Mouse (Mus musculus): ENCODE results near the gene Dapk1. TPM values are rescaled to one million over a fixed set of nuclear protein-coding genes. Genes with fewer than 3 reads are reported as not detected.

The Dapk1 gene
- total and polyA plus RNA-seq, 2 experiments from 2014 or later: 6.1 to 17.3 TPM

GRCm38 (mm10) chr13:60737632-60738324 lies 136.0 kb downstream of the Dapk1 start:
- Histone ChIP-seq H3K27me3 (ENCODE audit: control insufficient read depth, insufficient read depth, low read length) (no peaks in the 10 kb centered on the region), H3K9ac (replicated peaks; ENCODE audit: low read depth, low read length) (no peak overlapping the region), H3K4me3 (ENCODE audit: low read depth, low read length) (peak overlapping the region; percentile 19; the same call in 1 of the 2 replicates), H3K4me2 (ENCODE audit: low read depth, low read length) (peak overlapping the region; percentile 53), H3K27ac (ENCODE audit: low read depth) (peak overlapping the region; percentile 67), H3K36me3 (replicated peaks; ENCODE audit: control insufficient read depth, insufficient read depth, low read length) (no peaks in the 10 kb centered on the region; the same call in none of the 2 replicates), H3K9me3 (replicated peaks; ENCODE audit: control insufficient read depth, low read length) (no peaks in the 10 kb centered on the region), H3K4me1 (ENCODE audit: control insufficient read depth, insufficient read depth) (no peaks in the 10 kb centered on the region)
- TF ChIP-seq EP300 (IDR thresholded peaks at IDR 0.05; ENCODE audit: low read depth) (peak; percentile 47; the same call in 1 of the 2 replicates), CTCF (IDR thresholded peaks at IDR 0.05; ENCODE audit: low read depth) (no peak)
- peak; percentile 88 for ATAC-seq (ENCODE audit: insufficient read depth, low read depth)
- DNase-seq (ENCODE audit: low spot score): peak; percentile 93
- 18% methylated on average over 9 of the region's 9 CpGs for WGBS

GRCm38 (mm10) chr13:60738429-60738828 lies 136.7 kb downstream of the Dapk1 start:
- no peaks in the 10 kb centered on the region for H3K4me1 ChIP-seq (ENCODE audit: control insufficient read depth, insufficient read depth)
- ATAC-seq (ENCODE audit: insufficient read depth, low read depth) (peak; percentile 79), DNase-seq (ENCODE audit: low spot score) (peak; percentile 76)
- H3K36me3 ChIP-seq (replicated peaks; ENCODE audit: control insufficient read depth, insufficient read depth, low read length): no peaks in the 10 kb centered on the region; the same call in none of the 2 replicates
- H3K9me3 ChIP-seq (replicated peaks; ENCODE audit: control insufficient read depth, low read length): no peaks in the 10 kb centered on the region
- H3K9ac ChIP-seq (replicated peaks; ENCODE audit: low read depth, low read length): no peak overlapping the region
- peak overlapping the region; percentile 19; the same call in 1 of the 2 replicates for H3K4me3 ChIP-seq (ENCODE audit: low read depth, low read length)
- H3K27ac ChIP-seq (ENCODE audit: low read depth): peak overlapping the region; percentile 67
- H3K27me3 ChIP-seq (ENCODE audit: control insufficient read depth, insufficient read depth, low read length): no peaks in the 10 kb centered on the region
- 7% methylated on average over 9 of the region's 9 CpGs for WGBS
- H3K4me2 ChIP-seq (ENCODE audit: low read depth, low read length): peak overlapping the region; percentile 53
- TF ChIP-seq CTCF (IDR thresholded peaks at IDR 0.05; ENCODE audit: low read depth) (peak; percentile 81), EP300 (IDR thresholded peaks at IDR 0.05; ENCODE audit: low read depth) (no peak)

GRCm38 (mm10) chr13:60740248-60740647 lies 138.5 kb downstream of the Dapk1 start:
- TF ChIP-seq EP300 (IDR thresholded peaks at IDR 0.05; ENCODE audit: low read depth): no peak
- Histone ChIP-seq H3K4me3 (ENCODE audit: low read depth, low read length) (no peak overlapping the region), H3K27ac (ENCODE audit: low read depth) (no peak overlapping the region), H3K4me1 (ENCODE audit: control insufficient read depth, insufficient read depth) (no peaks in the 10 kb centered on the region), H3K9ac (replicated peaks; ENCODE audit: low read depth, low read length) (no peak overlapping the region), H3K27me3 (ENCODE audit: control insufficient read depth, insufficient read depth, low read length) (no peaks in the 10 kb centered on the region), H3K9me3 (replicated peaks; ENCODE audit: control insufficient read depth, low read length) (no peaks in the 10 kb centered on the region), H3K36me3 (replicated peaks; ENCODE audit: control insufficient read depth, insufficient read depth, low read length) (no peaks in the 10 kb centered on the region; the same call in none of the 2 replicates), H3K4me2 (ENCODE audit: low read depth, low read length) (no peak overlapping the region)
- WGBS: 86% methylated on average over 6 of the region's 6 CpGs
- no peak for DNase-seq (ENCODE audit: low spot score)
- ATAC-seq (ENCODE audit: insufficient read depth, low read depth): no peak

GRCm38 (mm10) chr13:60742611-60743010 lies 140.9 kb downstream of the Dapk1 start:
- TF ChIP-seq CTCF (IDR thresholded peaks at IDR 0.05; ENCODE audit: low read depth) (no peak), EP300 (IDR thresholded peaks at IDR 0.05; ENCODE audit: low read depth) (no peak)
- no peaks in the 10 kb centered on the region for H3K9me3 ChIP-seq (replicated peaks; ENCODE audit: control insufficient read depth, low read length)
- no peaks in the 10 kb centered on the region for H3K4me1 ChIP-seq (ENCODE audit: control insufficient read depth, insufficient read depth)
- DNase-seq (ENCODE audit: low spot score): no peak
- H3K27ac ChIP-seq (ENCODE audit: low read depth): no peak overlapping the region
- no peaks in the 10 kb centered on the region for H3K27me3 ChIP-seq (ENCODE audit: control insufficient read depth, insufficient read depth, low read length)
- ATAC-seq (ENCODE audit: insufficient read depth, low read depth): no peak
- H3K4me3 ChIP-seq (ENCODE audit: low read depth, low read length): no peak overlapping the region
- 66% methylated on average over 3 of the region's 3 CpGs for WGBS
- H3K36me3 ChIP-seq (replicated peaks; ENCODE audit: control insufficient read depth, insufficient read depth, low read length): no peaks in the 10 kb centered on the region; the same call in none of the 2 replicates
- no peak overlapping the region for H3K9ac ChIP-seq (replicated peaks; ENCODE audit: low read depth, low read length)
- no peak overlapping the region for H3K4me2 ChIP-seq (ENCODE audit: low read depth, low read length)

GRCm38 (mm10) chr13:60743381-60744077 lies 141.8 kb downstream of the Dapk1 start:
- ATAC-seq (ENCODE audit: insufficient read depth, low read depth): peak; percentile 11; the same call in 1 of the 2 replicates
- Histone ChIP-seq H3K27me3 (ENCODE audit: control insufficient read depth, insufficient read depth, low read length) (no peaks in the 10 kb centered on the region), H3K9me3 (replicated peaks; ENCODE audit: control insufficient read depth, low read length) (no peaks in the 10 kb centered on the region), H3K9ac (replicated peaks; ENCODE audit: low read depth, low read length) (no peak overlapping the region), H3K27ac (ENCODE audit: low read depth) (no peak overlapping the region), H3K4me2 (ENCODE audit: low read depth, low read length) (no peak overlapping the region), H3K4me1 (ENCODE audit: control insufficient read depth, insufficient read depth) (no peaks in the 10 kb centered on the region), H3K36me3 (replicated peaks; ENCODE audit: control insufficient read depth, insufficient read depth, low read length) (peaks cover 6% of the 10 kb centered on the region), H3K4me3 (ENCODE audit: low read depth, low read length) (no peak overlapping the region)
- 62% methylated on average over 13 of the region's 13 CpGs for whole genome bisulfite sequencing
- TF ChIP-seq CTCF (IDR thresholded peaks at IDR 0.05; ENCODE audit: low read depth): no peak
- peak; percentile 60; the same call in 1 of the 2 replicates for TF ChIP-seq EP300 (IDR thresholded peaks at IDR 0.05; ENCODE audit: low read depth)
- peak; percentile 45 for DNase-seq (ENCODE audit: low spot score)

Measured in heart, postnatal 0 days (tissue).